Mouse (Mus musculus): Measurements from ENCODE around the gene Yaf2.

The Yaf2 gene

GRCm38 (mm10) chr15:93285244-93285643, 51.5 kb downstream of the Yaf2 start:
- DNase-seq (ENCODE audit: low read depth) = no peak

- no peak for DNase-seq (ENCODE audit: low read depth)
Observed at GRCm38 (mm10) chr15:93284326-93284725, 52.4 kb downstream of the Yaf2 start.

- peak; percentile 44 for DNase-seq (ENCODE audit: low read depth)
Observed at GRCm38 (mm10) chr15:93283349-93283748, 53.4 kb downstream of the Yaf2 start.

- DNase-seq (ENCODE audit: low read depth) = peak; percentile 45
Observed at GRCm38 (mm10) chr15:93276276-93276675, 60.5 kb downstream of the Yaf2 start.

- peak; percentile 88 for DNase-seq (ENCODE audit: low read depth)
Observed at GRCm38 (mm10) chr15:93275623-93276022, 61.1 kb downstream of the Yaf2 start.

- DNase-seq (ENCODE audit: low read depth) = peak; percentile 97
Observed at GRCm38 (mm10) chr15:93274679-93275583, 61.8 kb downstream of the Yaf2 start, which contains the start of gene Gxylt1. TSS of gene Gxylt1 (minus strand) at chr15:93275179.

- no peak for DNase-seq (ENCODE audit: low read depth)
Observed at GRCm38 (mm10) chr15:93273788-93274678, 62.7 kb downstream of the Yaf2 start.

- no peak for DNase-seq (ENCODE audit: low read depth)
Observed at GRCm38 (mm10) chr15:93272948-93273347, 63.8 kb downstream of the Yaf2 start.

- DNase-seq (ENCODE audit: low read depth) = no peak
Observed at GRCm38 (mm10) chr15:93270289-93270855, 66.4 kb downstream of the Yaf2 start.

- no peak for DNase-seq (ENCODE audit: low read depth)
Observed at GRCm38 (mm10) chr15:93269572-93269971, 67.2 kb downstream of the Yaf2 start.

- peak; percentile 42 for DNase-seq (ENCODE audit: low read depth)
Observed at GRCm38 (mm10) chr15:93268001-93268400, 68.7 kb downstream of the Yaf2 start.

- no peak for DNase-seq (ENCODE audit: low read depth)
Observed at GRCm38 (mm10) chr15:93267479-93267878, 69.3 kb downstream of the Yaf2 start.

- no peak for DNase-seq (ENCODE audit: low read depth)
Observed at GRCm38 (mm10) chr15:93266361-93266760, 70.4 kb downstream of the Yaf2 start.

- peak; percentile 52 for DNase-seq (ENCODE audit: low read depth)
Observed at GRCm38 (mm10) chr15:93265728-93266127, 71.0 kb downstream of the Yaf2 start.

- no peak for DNase-seq (ENCODE audit: low read depth)
Observed at GRCm38 (mm10) chr15:93265231-93265630, 71.5 kb downstream of the Yaf2 start.

- no peak for DNase-seq (ENCODE audit: low read depth)
Observed at GRCm38 (mm10) chr15:93264221-93264620, 72.5 kb downstream of the Yaf2 start.

GRCm38 (mm10) chr15:93263566-93263965, 73.2 kb downstream of the Yaf2 start:
- DNase-seq (ENCODE audit: low read depth) = no peak

- DNase-seq (ENCODE audit: low read depth) = peak; percentile 18
Observed at GRCm38 (mm10) chr15:93262818-93263217, 73.9 kb downstream of the Yaf2 start.

- no peak for DNase-seq (ENCODE audit: low read depth)
Observed at GRCm38 (mm10) chr15:93262274-93262673, 74.5 kb downstream of the Yaf2 start.

- peak; percentile 64 for DNase-seq (ENCODE audit: low read depth)
Observed at GRCm38 (mm10) chr15:93259933-93260332, 76.8 kb downstream of the Yaf2 start.

GRCm38 (mm10) chr15:93255295-93255694, 81.4 kb downstream of the Yaf2 start:
- no peak for DNase-seq (ENCODE audit: low read depth)

GRCm38 (mm10) chr15:93253172-93253571, 83.6 kb downstream of the Yaf2 start:
- DNase-seq (ENCODE audit: low read depth) = no peak

All from 416B (cell line).